Mouse (Mus musculus): ENCODE data around the gene Sla2. TPM values are rescaled to one million over a fixed set of nuclear protein-coding genes. Genes with fewer than 3 reads are reported as not detected.
A peak's percentile ranks its signal among the peaks of the same experiment; 100 is the strongest.
"Not testable (repeated sequence)": the region's sequence is repeated elsewhere in the genome, so short reads cannot be mapped to it uniquely, and the experiment has no call there.

Sla2 gene
- total RNA-seq, 1 experiment from 2014 or later, result 11.2 TPM

DNA sequence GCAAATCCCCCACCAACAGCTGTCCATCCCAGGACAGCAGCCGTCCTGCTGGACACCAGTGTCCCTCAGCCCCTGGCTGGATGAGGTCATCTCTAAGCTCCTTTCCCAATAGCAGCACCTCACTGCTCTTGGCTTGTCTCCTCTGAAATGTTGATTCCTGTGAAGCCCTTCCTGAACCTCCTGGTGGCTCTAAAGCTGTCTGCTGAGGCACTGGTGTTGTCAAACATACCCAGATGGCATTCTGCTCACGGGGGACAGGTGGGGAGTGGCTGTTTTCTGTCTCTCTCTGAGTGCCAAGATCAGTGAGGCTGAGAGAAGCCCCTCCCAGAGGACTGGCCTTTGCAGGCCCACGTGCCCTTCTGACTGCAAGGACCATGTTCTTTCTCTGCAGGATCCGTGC is 18.9 kb upstream of the Sla2 start:
- ATAC-seq (replicated peaks in 1 of 2; ENCODE audit: insufficient read depth in 1 of 2, low FRiP score in 2 of 2, low TSS enrichment in 1 of 2, low read depth in 1 of 2, poor library complexity in 2 of 2, severe bottlenecking in 2 of 2), result not testable (repeated sequence)

DNA sequence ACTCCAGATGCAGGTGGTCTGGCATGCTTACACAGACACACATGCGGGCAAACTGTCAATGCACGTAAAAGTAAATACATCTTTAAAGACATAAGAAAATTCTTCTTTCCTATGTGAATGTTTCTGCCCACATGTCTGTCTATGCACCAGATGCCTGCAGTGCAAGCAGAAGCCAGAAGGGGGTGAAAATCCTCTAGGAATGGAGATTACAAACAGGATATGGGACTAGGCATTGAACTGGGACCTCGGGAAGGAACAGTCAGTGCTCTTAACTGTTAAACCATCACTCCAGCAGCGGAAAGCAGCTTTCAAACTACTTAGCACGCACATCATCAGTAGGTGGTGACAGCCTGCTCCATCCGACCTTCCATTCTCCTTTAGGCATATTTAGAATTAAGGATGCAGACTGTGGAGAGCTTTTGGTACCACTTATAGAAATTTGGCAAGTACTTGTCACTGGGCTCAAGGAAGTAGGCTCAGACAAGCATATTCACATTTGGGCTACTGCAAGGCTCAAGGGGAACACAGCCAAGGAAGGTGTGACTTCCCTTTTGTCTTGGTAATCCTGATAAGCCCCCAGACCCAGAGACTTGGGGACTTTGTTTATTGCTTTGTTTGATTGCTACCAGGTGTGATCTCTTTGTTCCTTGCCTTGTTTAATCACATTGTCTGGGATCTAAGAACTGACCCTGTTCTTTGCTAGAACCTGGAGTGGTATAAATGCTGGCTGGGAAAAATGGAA is 18.2 kb upstream of the Sla2 start:
- no peak for ATAC-seq (replicated peaks in 1 of 2; ENCODE audit: insufficient read depth in 1 of 2, low FRiP score in 2 of 2, low TSS enrichment in 1 of 2, low read depth in 1 of 2, poor library complexity in 2 of 2, severe bottlenecking in 2 of 2)

GRCm38 (mm10) chr2:156903367-156903766 is 16.4 kb upstream of the Sla2 start:
- ATAC-seq (replicated peaks in 1 of 2; ENCODE audit: insufficient read depth in 1 of 2, low FRiP score in 2 of 2, low TSS enrichment in 1 of 2, low read depth in 1 of 2, poor library complexity in 2 of 2, severe bottlenecking in 2 of 2), result 0 out of 4 replicates have a peak, but pooled peaks of 1 of the 2 experiments have one; percentile 36

- not testable (repeated sequence) for ATAC-seq (replicated peaks in 1 of 2; ENCODE audit: insufficient read depth in 1 of 2, low FRiP score in 2 of 2, low TSS enrichment in 1 of 2, low read depth in 1 of 2, poor library complexity in 2 of 2, severe bottlenecking in 2 of 2)
These were observed 15.4 kb upstream of the Sla2 start for GRCm38 (mm10) chr2:156902411-156902810.

- no peak for ATAC-seq (replicated peaks in 1 of 2; ENCODE audit: insufficient read depth in 1 of 2, low FRiP score in 2 of 2, low TSS enrichment in 1 of 2, low read depth in 1 of 2, poor library complexity in 2 of 2, severe bottlenecking in 2 of 2)
These were observed 14.9 kb upstream of the Sla2 start for GRCm38 (mm10) chr2:156901883-156902282.

GRCm38 (mm10) chr2:156901344-156901743 is 14.4 kb upstream of the Sla2 start:
- ATAC-seq (replicated peaks in 1 of 2; ENCODE audit: insufficient read depth in 1 of 2, low FRiP score in 2 of 2, low TSS enrichment in 1 of 2, low read depth in 1 of 2, poor library complexity in 2 of 2, severe bottlenecking in 2 of 2), result no peak

DNA sequence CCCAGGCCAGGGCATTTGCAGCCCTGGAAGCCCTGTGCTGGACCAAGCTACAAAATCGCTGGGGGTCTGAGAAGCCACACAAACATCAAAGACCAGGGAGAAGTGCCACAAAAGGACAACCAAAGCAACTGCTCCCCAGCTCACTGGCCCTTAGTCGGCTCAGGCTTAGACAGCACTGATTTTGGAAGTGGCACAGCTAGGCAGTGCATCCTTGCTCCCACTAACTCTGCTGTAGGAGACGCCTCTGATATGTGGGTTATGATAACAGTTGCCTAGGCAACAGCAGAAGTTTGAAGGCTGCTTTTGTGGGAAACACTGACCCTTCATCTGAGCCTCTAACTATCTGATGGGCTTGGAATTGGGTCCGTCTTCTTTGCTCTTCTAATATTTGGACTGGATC is 12.2 kb upstream of the Sla2 start:
- ATAC-seq (replicated peaks in 1 of 2; ENCODE audit: insufficient read depth in 1 of 2, low FRiP score in 2 of 2, low TSS enrichment in 1 of 2, low read depth in 1 of 2, poor library complexity in 2 of 2, severe bottlenecking in 2 of 2), result no peak

DNA sequence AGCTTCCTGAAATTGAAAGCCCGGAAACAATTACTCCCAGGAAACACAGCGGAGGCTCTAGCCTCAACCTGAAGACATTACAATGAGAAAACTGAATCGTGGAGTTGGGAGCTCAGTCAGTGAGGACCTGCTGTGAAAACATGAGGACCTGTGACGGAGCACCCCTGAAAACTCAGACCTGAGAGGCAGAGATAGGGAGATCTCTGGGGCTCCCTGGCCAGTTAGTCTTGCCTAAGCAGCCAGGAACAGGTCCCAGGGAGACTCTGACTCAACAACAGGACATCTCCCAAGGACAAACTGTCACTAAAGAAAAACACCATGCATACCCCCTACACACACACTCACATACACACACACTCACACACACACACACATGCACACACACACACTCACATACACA is 11.4 kb upstream of the Sla2 start:
- no peak for ATAC-seq (replicated peaks in 1 of 2; ENCODE audit: insufficient read depth in 1 of 2, low FRiP score in 2 of 2, low TSS enrichment in 1 of 2, low read depth in 1 of 2, poor library complexity in 2 of 2, severe bottlenecking in 2 of 2)

DNA sequence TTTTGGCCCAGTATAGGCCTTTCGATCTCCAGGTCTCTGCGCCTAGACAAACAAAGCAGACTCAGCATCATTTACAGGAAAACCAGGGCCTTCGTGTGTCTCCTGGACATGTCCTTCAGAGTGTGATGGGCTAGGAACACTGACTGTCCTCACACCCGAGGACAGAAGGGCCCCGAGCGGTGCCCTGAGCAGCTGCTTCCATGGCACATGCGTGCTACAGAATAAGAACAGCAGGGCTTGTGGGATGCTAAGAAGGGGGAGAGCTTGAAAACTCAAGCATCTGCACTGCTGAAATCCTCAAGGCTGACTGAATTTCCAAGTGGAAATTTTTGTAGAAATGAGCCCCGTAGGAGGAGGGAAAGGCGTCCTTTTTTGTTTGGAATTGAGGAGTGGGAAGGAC is 10.0 kb upstream of the Sla2 start:
- no peak for ATAC-seq (replicated peaks in 1 of 2; ENCODE audit: insufficient read depth in 1 of 2, low FRiP score in 2 of 2, low TSS enrichment in 1 of 2, low read depth in 1 of 2, poor library complexity in 2 of 2, severe bottlenecking in 2 of 2)

DNA sequence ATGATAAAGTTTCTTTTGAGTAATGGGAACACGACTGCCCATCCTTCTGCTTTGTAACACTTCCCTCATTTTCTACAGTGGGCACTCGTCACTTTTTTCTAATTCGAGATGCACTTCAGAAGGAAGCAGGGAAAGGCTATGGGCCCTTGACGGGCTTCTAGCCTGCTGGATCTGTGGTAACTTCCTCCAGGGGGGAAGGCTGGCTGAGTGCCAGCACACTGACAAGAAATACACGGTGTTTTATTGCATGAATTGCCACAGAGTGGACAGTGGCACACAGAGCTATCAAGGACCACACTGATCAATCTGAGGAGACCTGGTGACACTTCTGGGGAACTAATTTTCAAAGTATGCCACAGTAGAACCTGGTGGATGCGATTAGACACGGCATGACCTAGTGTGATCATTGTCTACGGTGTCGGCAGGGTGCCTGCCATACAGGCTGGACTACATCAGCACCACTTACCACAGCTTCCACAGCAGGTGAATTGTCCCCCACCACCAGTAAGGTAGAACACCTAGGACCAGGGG is 9.5 kb upstream of the Sla2 start:
- ATAC-seq (replicated peaks in 1 of 2; ENCODE audit: insufficient read depth in 1 of 2, low FRiP score in 2 of 2, low TSS enrichment in 1 of 2, low read depth in 1 of 2, poor library complexity in 2 of 2, severe bottlenecking in 2 of 2), result no peak

DNA sequence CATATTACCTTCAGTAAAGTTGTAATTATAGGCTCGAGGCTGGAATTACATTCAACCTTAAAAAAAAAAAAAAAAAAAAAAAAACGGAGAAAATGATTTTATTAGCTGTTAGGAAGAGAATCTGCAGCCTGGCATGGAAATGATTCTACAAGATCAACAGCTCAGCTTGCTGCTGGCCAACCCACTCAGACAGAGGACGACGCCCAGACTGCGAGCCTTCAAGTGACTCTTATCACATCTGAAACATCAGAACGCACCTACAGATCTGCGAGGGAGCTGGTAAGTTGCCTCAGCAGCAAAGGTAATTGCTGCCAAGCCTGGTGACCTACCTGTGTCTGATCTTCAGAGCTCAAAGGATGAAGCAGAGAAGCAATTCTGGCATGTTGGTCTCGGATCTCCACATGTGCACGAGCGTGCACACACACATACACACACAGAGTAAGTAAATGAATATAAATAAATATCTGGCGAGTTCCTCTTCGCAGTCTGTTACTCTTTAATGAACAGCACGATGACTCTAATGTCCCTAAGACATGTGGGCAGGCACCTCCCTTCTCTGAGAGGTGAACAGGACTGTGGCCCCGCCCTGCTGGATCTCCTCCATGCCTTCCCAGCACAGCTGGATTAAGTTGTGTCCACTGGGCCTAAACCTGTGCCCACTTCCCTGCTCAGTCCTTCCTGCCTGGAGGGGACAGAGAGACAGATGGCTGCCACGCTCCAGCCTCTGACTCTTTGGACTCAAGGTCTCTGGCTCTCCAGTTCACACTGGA is 7.7 kb upstream of the Sla2 start:
- ATAC-seq (replicated peaks in 1 of 2; ENCODE audit: insufficient read depth in 1 of 2, low FRiP score in 2 of 2, low TSS enrichment in 1 of 2, low read depth in 1 of 2, poor library complexity in 2 of 2, severe bottlenecking in 2 of 2), result no peak

DNA sequence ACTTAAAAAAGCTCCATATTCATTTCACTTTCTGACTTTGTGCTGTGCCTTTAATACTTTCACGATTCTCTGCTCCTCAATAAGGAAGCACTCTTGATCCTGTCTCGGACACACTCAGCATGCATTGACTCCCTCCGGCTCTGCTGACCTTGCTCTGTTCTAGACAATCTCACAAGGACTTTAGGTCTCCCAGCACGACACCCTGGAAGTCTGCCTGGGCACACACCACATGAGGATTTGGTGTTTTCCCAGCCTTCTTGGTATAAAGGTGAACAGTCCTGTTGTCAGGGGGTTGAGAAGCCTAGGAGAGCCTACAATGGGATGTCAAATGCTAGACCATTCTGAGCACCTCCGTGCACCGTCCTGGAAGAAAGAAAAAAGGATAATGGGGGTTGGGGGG is 5.8 kb upstream of the Sla2 start:
- ATAC-seq (replicated peaks in 1 of 2; ENCODE audit: insufficient read depth in 1 of 2, low FRiP score in 2 of 2, low TSS enrichment in 1 of 2, low read depth in 1 of 2, poor library complexity in 2 of 2, severe bottlenecking in 2 of 2), result no peak

DNA sequence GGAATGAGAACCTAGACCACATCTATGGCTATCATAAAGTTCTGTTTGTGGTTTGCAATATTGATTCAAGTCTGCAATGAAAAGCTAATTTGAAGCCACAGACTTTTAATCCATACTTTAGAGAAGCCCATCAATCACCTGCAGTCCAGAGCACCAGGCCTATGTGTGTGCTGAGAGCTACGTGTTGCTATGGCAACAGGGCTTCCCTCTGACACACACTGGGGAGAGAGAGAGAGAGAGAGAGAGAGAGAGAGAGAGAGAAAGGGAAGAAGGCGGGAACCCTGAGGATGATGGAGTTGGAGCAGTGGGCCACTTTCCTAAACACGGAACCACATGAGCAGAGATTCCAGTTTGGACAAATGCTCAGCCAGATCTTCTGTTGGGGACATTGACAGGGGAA is 5.2 kb upstream of the Sla2 start:
- ATAC-seq (replicated peaks in 1 of 2; ENCODE audit: insufficient read depth in 1 of 2, low FRiP score in 2 of 2, low TSS enrichment in 1 of 2, low read depth in 1 of 2, poor library complexity in 2 of 2, severe bottlenecking in 2 of 2), result no peak

DNA sequence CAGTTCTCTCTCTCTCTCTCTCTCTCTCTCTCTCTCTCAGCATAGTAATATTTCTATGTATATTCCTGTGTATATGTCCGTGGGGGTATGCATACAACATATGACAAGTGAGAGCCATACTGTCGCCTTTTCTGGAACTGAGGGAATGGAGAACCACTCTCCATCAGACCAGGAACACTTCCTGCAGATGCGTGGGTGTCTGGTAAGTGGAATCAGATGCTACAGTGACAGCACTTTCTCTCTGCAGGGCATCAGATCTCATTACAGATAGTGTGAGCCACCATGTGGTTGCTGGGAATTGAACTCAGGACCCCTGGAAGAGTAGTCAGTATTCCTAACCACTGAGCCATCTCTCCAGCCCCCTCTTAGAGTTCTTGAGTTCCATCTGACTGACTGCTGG is 1.5 kb upstream of the Sla2 start:
- ATAC-seq (replicated peaks in 1 of 2; ENCODE audit: insufficient read depth in 1 of 2, low FRiP score in 2 of 2, low TSS enrichment in 1 of 2, low read depth in 1 of 2, poor library complexity in 2 of 2, severe bottlenecking in 2 of 2), result no peak

DNA sequence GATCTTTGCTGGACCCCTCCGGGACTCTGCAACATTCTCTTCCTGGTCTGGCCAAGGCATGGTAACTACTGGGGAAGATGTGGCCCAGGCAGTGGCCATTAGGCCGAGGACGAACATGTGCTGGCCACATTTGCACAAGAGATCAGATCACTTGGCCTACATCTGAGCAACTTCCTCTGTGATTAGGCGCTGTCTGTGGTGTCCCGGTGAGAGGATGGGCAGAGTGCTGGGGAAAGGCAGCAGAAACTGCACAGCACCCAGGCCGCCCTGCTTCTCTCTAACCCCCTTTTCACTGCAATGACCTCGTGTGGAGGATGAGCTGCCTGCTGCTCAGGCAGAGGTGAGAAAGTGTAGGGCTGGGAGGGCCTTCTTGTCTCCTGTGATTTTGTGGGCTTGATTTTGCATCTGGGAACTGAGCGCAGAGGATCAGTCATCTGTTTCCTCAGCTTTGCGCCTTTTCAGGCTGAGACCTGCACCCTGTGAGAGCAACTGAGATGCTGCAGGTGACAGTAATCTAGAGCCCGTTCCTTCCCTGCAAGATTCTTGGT is 834 bp downstream of the Sla2 start:
- no peak for ATAC-seq (replicated peaks in 1 of 2; ENCODE audit: insufficient read depth in 1 of 2, low FRiP score in 2 of 2, low TSS enrichment in 1 of 2, low read depth in 1 of 2, poor library complexity in 2 of 2, severe bottlenecking in 2 of 2)

GRCm38 (mm10) chr2:156885666-156886065 is 1.3 kb downstream of the Sla2 start:
- 0 out of 4 replicates have a peak, but pooled peaks of 1 of the 2 experiments have one; percentile 7 for ATAC-seq (replicated peaks in 1 of 2; ENCODE audit: insufficient read depth in 1 of 2, low FRiP score in 2 of 2, low TSS enrichment in 1 of 2, low read depth in 1 of 2, poor library complexity in 2 of 2, severe bottlenecking in 2 of 2)

DNA sequence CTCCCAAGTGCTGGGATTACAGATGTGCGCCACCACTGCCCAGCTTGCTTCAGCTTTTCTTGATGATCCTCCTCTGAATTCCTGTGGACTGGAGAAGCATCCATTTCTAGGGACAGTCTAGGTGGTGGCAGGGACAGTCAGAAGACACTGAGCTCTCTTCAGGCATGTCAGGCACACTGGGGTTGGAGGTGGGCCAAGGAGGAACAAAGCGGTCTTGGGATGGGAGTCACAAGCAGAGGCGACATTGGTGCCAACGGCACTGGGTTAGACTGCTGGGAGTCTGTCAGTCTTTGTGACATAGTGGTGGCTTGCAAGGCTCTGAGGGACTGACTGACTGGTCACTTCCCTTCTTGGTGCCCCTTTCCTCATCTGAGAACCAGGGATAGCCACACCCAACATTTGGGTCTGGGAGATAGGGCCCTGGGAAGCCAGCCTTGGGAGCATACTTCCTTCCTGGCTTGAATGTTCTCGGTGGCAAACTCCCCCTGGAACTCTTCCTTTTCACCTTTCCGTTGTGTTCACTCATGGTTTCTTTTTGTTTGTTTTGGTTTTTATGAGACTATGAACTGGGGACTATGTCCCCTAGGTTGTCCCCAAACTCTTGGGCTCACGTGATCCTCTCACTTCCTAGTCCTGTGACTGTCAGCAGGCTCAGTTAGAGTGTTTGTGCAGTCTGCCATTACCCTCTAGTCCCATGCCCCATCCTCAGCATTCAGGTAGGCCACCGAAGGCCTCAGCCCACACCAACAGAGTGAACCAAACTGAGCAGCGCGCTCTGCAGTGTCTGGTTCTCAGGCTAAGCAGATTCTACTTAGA is 2.4 kb downstream of the Sla2 start:
- ATAC-seq (replicated peaks in 1 of 2; ENCODE audit: insufficient read depth in 1 of 2, low FRiP score in 2 of 2, low TSS enrichment in 1 of 2, low read depth in 1 of 2, poor library complexity in 2 of 2, severe bottlenecking in 2 of 2), result no peak
